Mouse (Mus musculus) testis, adult 2 months (tissue): Measurements from ENCODE around the gene Tmem106a. TPM values are rescaled to one million over a fixed set of nuclear protein-coding genes. Genes with fewer than 3 reads are reported as not detected.
A peak's percentile ranks its signal among the peaks of the same experiment; 100 is the strongest.
"Not testable (repeated sequence)": the region's sequence is repeated elsewhere in the genome, so short reads cannot be mapped to it uniquely, and the experiment has no call there.

Experiments used
- H3K27ac ChIP-seq: fragments of 200-500 bp; 2 replicates; pipeline ENCODE4 v1.5.1; 2012; ENCODE audit warnings: low read depth, low read length; ENCODE audit not compliant: control insufficient read depth, insufficient read depth
- H3K27me3 ChIP-seq: fragments of 200-500 bp; 2 replicates; pipeline ENCODE4 v1.6.1; 2012; ENCODE audit warnings: mild to moderate bottlenecking, low read length, moderate library complexity; ENCODE audit not compliant: control insufficient read depth, insufficient read depth
- H3K36me3 ChIP-seq: fragments of 200-500 bp; 2 replicates; pipeline ENCODE4 v1.6.1; 2012; ENCODE audit warnings: mild to moderate bottlenecking, low read length; ENCODE audit not compliant: control insufficient read depth, insufficient read depth
- H3K4me1 ChIP-seq: fragments of 200-500 bp; 2 replicates; pipeline ENCODE4 v1.6.1; 2012; ENCODE audit warnings: low read length; ENCODE audit not compliant: control insufficient read depth, insufficient read depth
- H3K4me3 ChIP-seq: fragments of 200-500 bp; 2 replicates; pipeline ENCODE4 v1.5.1; 2012; ENCODE audit warnings: low read depth, mild to moderate bottlenecking, low read length, moderate library complexity, mixed read lengths; ENCODE audit not compliant: control insufficient read depth
- CTCF ChIP-seq: fragments of 200-500 bp; IDR thresholded peaks from 2 replicates; pipeline ENCODE4 v1.5.1; 2012; ENCODE audit warnings: low read depth, mild to moderate bottlenecking, inconsistent platforms, low read length, moderate library complexity; ENCODE audit not compliant: control insufficient read depth, insufficient read depth, insufficient replicate concordance
- POLR2A ChIP-seq: fragments of 200-500 bp; IDR thresholded peaks from 2 replicates; pipeline ENCODE4 v1.6.1; 2012; ENCODE audit warnings: low read depth, mild to moderate bottlenecking, inconsistent platforms, low read length, moderate library complexity; ENCODE audit not compliant: control insufficient read depth
- polyA plus RNA-seq: library from polyadenylated mRNA; depleted of rRNA; stranded (reverse); fragments of >200 nt; gene quantifications from 2 replicates; pipeline ENCODE4 v1.2.3, GENCODE M21; 2012

Gene Tmem106a
- polyA plus RNA-seq, 1 experiment = 22.8 TPM

DNA sequence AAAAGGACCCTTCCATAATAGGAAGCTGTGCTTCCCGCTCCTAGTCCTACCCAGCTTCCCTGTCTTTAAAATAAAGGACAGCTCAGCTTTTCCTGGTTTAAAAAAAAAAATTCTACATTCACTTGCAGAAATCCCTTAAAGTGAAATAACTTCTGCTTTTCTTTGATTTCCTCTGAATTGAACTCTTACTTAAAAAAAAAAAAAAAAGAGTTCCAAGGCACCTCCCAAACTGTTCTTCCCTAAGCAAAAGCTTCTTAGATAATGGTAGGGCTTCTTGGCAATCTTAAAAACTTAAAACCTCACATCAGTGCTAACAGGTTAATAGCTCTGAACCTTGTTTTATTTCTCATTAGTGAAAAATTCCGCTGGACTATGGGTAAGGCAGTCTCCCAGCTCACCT lies 1.2 kb downstream of the Tmem106a start:
- H3K4me1 ChIP-seq = peaks cover 5% of the 10 kb centered on the region
- H3K4me3 ChIP-seq = no peak overlapping the region
- H3K36me3 ChIP-seq = no peaks in the 10 kb centered on the region
- H3K27me3 ChIP-seq = no peaks in the 10 kb centered on the region
- TF ChIP-seq POLR2A (no peak), CTCF (no peak)
- H3K27ac ChIP-seq = no peak overlapping the region

DNA sequence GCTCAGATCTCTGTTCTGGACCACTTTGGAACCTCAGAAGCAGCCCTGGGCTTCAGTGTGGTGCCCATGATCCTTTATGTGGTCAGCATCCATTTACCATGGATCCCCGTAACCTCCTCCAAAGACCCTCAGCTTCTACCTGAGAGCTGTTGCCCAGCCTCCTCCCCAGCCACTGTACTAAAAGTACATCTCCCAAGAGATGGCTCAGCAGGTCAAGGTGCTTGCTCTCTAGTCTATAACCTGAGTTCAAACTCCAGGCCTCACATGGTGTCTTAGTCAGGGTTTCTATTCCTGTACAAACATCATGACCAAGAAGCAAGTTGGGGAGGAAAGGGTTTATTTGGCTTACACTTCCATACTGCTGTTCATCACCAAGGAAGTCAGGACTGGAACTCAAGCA lies 3.0 kb downstream of the Tmem106a start:
- H3K4me3 ChIP-seq, H3K27ac ChIP-seq, H3K27me3 ChIP-seq, H3K4me1 ChIP-seq, H3K36me3 ChIP-seq: not testable (repeated sequence)

DNA sequence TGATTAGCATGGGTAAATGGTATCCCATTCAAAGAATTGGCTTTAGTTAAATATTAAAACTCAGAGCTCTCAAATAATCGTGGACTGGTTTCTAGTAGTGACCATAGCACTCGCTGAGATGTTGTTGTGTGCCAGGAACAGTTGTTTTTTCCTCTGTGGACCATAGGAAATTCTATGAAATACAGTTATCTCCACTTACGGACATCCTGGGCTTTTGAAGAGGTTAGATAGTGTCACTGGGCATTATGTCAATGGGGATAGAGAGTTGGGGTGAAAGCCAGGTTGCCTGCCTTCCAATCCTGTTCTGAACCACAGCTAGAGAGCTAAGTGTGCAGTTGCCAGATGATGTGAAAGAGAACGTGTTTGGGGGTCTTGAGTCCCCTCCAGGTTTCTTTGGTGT lies 3.8 kb downstream of the Tmem106a start:
- H3K27me3 ChIP-seq = no peaks in the 10 kb centered on the region
- no peak overlapping the region for H3K4me3 ChIP-seq
- TF ChIP-seq POLR2A (no peak), CTCF (no peak)
- H3K36me3 ChIP-seq = no peaks in the 10 kb centered on the region; the same call in 1 of the 2 replicates
- no peak overlapping the region for H3K27ac ChIP-seq
- H3K4me1 ChIP-seq = peaks cover 5% of the 10 kb centered on the region

DNA sequence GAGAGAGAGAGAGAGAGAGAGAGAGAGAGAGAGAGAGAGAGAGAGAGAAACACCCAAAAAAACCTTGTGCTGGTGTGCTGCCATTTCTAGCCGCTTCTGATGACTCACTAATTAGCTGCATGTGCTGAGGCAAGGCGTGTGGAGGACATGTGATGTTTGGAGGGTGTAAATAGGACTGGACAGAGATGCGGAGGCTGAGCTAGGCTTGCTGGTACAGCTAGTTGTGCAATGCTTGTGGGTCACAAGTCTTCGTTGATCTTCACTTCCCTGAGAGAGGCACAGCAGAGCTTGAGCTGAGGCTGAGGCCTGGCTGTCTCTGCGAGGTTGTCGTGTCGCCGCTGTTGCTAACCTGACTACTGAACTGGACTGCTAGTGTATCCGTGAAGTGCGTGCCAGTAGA lies 5.6 kb downstream of the Tmem106a start:
- Histone ChIP-seq H3K27me3 (no peaks in the 10 kb centered on the region), H3K36me3 (no peaks in the 10 kb centered on the region; the same call in 1 of the 2 replicates), H3K27ac (no peak overlapping the region), H3K4me3 (no peak overlapping the region), H3K4me1 (no peaks in the 10 kb centered on the region)
- TF ChIP-seq POLR2A (no peak), CTCF (no peak)

DNA sequence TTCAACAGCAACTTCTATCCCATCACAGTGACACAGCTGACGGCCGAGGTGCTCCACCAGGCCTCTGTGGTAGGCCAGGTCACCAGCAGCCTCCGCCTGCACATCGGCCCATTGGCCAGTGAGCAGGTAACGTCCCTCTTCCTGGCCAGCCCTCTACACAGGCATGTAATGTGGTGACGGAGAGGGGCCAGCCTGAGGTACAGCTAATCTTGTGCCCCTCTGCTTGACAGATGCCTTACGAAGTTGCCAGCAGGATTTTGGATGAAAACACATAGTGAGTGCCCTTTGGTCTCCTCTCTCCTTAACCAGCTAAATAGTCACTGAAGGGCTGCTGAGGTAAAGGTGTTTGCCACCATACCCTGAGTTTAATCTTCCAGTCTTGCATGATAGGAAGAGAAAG lies 6.8 kb downstream of the Tmem106a start:
- Histone ChIP-seq H3K27ac (no peak overlapping the region), H3K4me1 (no peaks in the 10 kb centered on the region), H3K27me3 (no peaks in the 10 kb centered on the region), H3K36me3 (no peaks in the 10 kb centered on the region; the same call in 1 of the 2 replicates), H3K4me3 (no peak overlapping the region)
- TF ChIP-seq POLR2A (no peak), CTCF (no peak)

DNA sequence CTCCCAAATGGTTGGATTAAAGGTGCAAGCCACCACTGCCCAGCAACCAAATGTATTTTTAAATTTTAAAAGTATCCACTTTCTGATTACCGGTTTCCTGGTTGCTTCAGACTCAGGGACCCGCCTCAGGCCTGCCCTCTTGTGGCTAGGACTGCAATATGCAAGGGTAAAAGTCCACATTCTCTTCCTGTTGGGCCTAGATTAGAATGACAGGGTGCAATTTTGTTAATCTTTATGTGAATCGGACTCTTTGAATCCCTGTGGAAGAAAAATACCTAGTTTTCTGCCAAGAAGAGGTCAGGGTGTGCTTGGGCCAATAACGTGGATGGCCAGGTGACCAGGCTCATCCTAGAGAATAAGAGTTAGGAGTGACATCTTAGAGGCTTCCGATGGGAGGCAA lies 7.4 kb downstream of the Tmem106a start:
- Histone ChIP-seq H3K4me1 (no peaks in the 10 kb centered on the region), H3K36me3 (no peaks in the 10 kb centered on the region; the same call in 1 of the 2 replicates), H3K4me3 (no peak overlapping the region), H3K27ac (no peak overlapping the region), H3K27me3 (no peaks in the 10 kb centered on the region)
- TF ChIP-seq CTCF = peak; percentile 55; the same call in 1 of the 2 replicates
- no peak for TF ChIP-seq POLR2A

DNA sequence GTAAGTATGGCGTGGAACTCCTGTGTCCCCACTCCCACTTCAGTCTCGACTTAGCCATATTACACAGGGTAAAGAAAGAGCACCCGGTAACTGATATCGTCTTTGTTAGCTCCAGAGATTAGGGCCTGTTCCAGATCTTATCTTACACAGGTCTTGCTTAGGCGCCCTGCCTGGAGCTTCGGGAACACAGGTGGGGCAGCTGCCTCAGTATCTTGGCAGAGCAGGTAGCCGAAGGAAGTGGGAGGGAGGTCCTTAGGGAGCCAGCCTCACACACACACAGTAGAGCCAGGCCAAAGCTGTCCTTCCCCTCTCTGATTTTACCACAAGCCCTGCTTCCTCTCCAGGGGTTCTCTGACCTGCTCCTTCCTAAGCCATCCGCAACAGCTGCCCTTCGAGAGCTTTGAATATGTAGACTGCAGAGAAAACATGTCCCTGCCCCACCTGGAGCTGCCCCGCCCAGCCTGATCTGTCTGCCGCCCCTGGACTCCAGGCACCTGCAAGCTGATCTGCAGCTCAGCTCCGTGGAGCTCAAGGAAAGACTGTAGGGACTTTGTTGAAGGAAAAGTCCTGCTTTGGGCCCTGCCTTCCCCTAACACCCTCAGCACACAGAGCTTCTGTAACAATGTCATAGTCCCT lies 8.1 kb downstream of the Tmem106a start:
- Histone ChIP-seq H3K4me3 (no peak overlapping the region), H3K4me1 (no peaks in the 10 kb centered on the region), H3K36me3 (no peaks in the 10 kb centered on the region; the same call in 1 of the 2 replicates), H3K27ac (no peak overlapping the region), H3K27me3 (no peaks in the 10 kb centered on the region)
- TF ChIP-seq CTCF (no peak), POLR2A (no peak)

DNA sequence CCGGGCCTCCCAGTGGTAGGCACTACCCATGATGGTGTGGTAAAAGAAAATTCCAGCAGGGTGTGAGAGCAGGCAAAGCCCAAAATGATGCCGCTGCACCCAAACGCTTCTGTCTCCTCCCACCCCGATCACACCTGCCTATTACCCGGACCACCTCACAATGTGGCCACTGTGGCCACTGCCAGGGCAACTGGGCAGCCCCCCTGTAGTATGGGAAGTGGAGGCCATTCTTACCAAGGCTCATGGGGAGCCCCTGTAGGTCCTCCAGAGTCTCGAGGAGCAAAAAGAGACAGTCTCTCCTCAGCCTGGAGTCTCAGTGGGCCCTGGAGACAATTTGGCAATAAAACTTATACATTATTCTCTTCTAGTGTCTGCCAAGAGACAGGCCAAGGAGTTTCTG lies 17.1 kb downstream of the Tmem106a start, which contains the start of gene Gm11634:
Gene Gm11634, minus strand, starts transcription at position 101 of the 400 bp plus-strand sequence.
- Histone ChIP-seq H3K27ac (no peak within 1 kb of the TSS), H3K36me3 (no peaks in the 10 kb centered on the region), H3K4me3 (peak within 1 kb of the TSS; percentile 77), H3K4me1 (no peaks in the 10 kb centered on the region), H3K27me3 (no peaks in the 10 kb centered on the region)
- TF ChIP-seq CTCF (no peak), POLR2A (0 out of 2 replicates have a peak, but pooled peaks have one; percentile 38)
